Mouse (Mus musculus) liver, postnatal 0 days (tissue): ENCODE results near the gene Rab26.

Experiments
- CTCF ChIP-seq: sonication (generic); IDR thresholded peaks from 2 replicates; pipeline ENCODE4 v1.5.1; 2016; ENCODE audit warnings: antibody characterized with exemption, low read depth
- EP300 ChIP-seq: IDR thresholded peaks from 2 replicates; pipeline ENCODE4 v1.6.1; 2016; ENCODE audit warnings: antibody characterized with exemption, low read depth, mild to moderate bottlenecking

- TF ChIP-seq EP300 (no peak), CTCF (no peak)
These were observed 27.6 kb upstream of the Rab26 start for GRCm38 (mm10) chr17:24561592-24561991.
